Mouse (Mus musculus) spleen, adult 2 months (tissue): ENCODE measurements around the gene Hrk. TPM values are rescaled to one million over a fixed set of nuclear protein-coding genes. Genes with fewer than 3 reads are reported as not detected.

Experiments used
- DNase-seq, 2 experiments: peaks; one replicate each; pipeline versions ENCODE4 v3.0.0 to v3.0.0-alpha.2; 2012 to 2021; ENCODE audit warnings: low spot score in 2 of 2, low read depth in 1 of 2
- H3K27ac ChIP-seq: fragments of 200-500 bp; 2 replicates; pipeline ENCODE4 v1.5.1; 2012; ENCODE audit warnings: low read length, inconsistent platforms; ENCODE audit not compliant: insufficient read depth
- H3K27me3 ChIP-seq: fragments of 200-500 bp; 2 replicates; pipeline ENCODE4 v1.6.1; 2012; ENCODE audit warnings: mild to moderate bottlenecking, moderate library complexity, low read length, inconsistent platforms; ENCODE audit not compliant: control insufficient read depth, insufficient read depth
- H3K36me3 ChIP-seq: fragments of 200-500 bp; 2 replicates; pipeline ENCODE4 v1.6.1; 2012; ENCODE audit warnings: mild to moderate bottlenecking, low read length, inconsistent platforms; ENCODE audit not compliant: control insufficient read depth, insufficient read depth
- H3K4me1 ChIP-seq: fragments of 200-500 bp; 2 replicates; pipeline ENCODE4 v1.6.1; 2011; ENCODE audit warnings: inconsistent platforms; ENCODE audit not compliant: control insufficient read depth, insufficient read depth, insufficient read length
- H3K4me3 ChIP-seq: fragments of 200-500 bp; 2 replicates; pipeline ENCODE4 v1.5.1; 2011; ENCODE audit warnings: mild to moderate bottlenecking, inconsistent platforms; ENCODE audit not compliant: insufficient read depth, insufficient read length; ENCODE audit errors: extremely low read depth
- CTCF ChIP-seq: fragments of 200-500 bp; IDR thresholded peaks from 2 replicates; pipeline ENCODE4 v1.5.1; 2011; ENCODE audit warnings: mild to moderate bottlenecking, inconsistent platforms; ENCODE audit not compliant: insufficient read depth, insufficient read length, insufficient replicate concordance; ENCODE audit errors: extremely low read depth
- POLR2A ChIP-seq: fragments of 200-500 bp; IDR thresholded peaks from 2 replicates; pipeline ENCODE4 v1.6.1; 2011; ENCODE audit warnings: low read depth, low read length, inconsistent platforms
- WGBS: fragments of 180-500 bp; shearing (Covaris S2); methylation state at CpG from one replicate; pipeline ENCODE4 v1.1.7; 2018; 5-methylcytosine and 5-hydroxymethylcytosine counted together
- polyA plus RNA-seq: library from polyadenylated mRNA; depleted of rRNA; stranded (reverse); fragments of >200 nt; gene quantifications from 2 replicates; pipeline ENCODE4 v1.2.3, GENCODE M21; 2012; rRNA removed

The Hrk gene
- polyA plus RNA-seq, 1 experiment, result not detected

DNA sequence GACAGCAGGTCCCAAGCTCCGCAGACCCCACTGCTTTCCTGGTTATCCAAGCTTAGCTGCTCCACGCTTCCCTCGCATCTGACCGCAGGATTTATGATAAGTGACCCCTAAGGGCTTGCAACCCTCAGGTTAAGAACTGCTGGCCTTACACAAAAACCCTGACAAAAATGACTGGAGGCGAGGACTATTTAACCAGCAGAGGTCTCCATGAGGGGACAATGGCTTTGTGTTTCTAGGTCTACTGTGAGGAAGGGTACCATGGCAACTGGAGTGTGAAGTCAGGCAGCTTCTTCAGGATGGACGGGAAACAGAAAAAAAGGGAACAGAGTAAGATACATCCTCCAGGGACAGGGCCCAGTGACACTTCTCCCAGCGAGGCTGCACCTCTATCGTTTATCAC lies 41.4 kb downstream of the Hrk start:
- WGBS, result 85% methylated on average over 8 of the region's 8 CpGs
- TF ChIP-seq POLR2A (no peak), CTCF (no peak)
- Histone ChIP-seq H3K4me3 (no peak overlapping the region), H3K4me1 (no peaks in the 10 kb centered on the region), H3K36me3 (no peaks in the 10 kb centered on the region), H3K27ac (no peak overlapping the region), H3K27me3 (no peaks in the 10 kb centered on the region)
- DNase-seq, result no peak

DNA sequence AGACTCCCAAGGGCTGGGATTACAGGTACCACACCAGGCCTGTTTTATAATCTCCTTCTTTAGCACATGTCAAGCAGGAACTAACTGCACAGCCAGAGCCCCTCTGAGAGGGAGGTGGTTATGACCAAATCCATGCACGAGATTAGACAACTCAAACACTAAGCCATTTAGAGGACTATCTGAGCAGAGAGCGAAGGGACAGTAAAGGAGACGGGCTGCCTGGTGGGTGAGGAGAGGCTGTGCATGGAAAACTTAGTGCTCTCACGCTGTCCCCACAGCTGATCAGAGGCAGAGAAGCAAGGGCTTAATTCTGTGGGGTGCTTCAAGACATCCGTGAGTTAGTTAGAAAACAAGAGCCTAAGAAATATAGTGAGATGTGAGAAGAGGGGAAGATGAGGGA lies 49.6 kb downstream of the Hrk start:
- no peak for DNase-seq
- H3K36me3 ChIP-seq, result no peaks in the 10 kb centered on the region
- H3K27ac ChIP-seq, result no peak overlapping the region
- TF ChIP-seq POLR2A, result no peak
- no peak for TF ChIP-seq CTCF
- 43% methylated on average over 5 of the region's 5 CpGs for WGBS
- H3K27me3 ChIP-seq, result 0 out of 2 replicates have a peak, but pooled peaks cover 2% of the 10 kb centered on the region
- no peaks in the 10 kb centered on the region for H3K4me1 ChIP-seq
- H3K4me3 ChIP-seq, result no peak overlapping the region

DNA sequence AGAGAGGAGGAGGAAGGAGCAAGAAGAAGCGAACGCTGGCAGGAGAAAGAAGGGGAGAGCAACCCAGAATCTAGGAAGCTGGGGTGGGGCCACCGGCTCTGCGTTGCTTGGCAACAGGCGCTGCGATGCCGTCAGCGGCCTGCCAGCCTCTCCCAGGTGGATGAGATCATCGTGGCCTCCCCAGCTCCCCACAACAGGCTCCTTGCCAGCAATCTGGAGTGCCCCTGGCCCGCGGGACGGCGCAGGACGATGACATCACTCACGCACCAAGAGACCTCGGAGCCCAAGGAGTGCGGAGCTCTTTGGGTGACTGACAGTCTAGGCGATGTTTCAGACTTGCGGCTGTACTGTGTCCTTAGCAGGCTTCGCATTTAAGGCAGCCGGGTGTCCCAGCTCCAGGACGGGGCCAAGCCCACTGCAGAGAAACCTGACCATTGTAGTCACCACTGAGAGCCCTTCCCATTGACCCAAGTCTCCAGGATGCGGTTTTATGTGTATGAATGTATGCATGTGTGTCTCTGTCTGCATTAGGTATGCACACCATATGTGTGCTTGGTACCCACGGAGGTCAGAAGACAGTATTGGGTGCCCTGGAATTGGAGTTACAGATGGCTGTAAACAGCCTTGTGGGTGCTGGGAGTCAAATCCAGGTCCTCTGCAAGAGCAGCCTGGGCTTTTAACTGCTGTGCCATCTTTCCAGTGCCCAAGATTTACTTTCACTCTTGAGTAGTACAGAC lies 50.1 kb downstream of the Hrk start:
- Histone ChIP-seq H3K4me1 (no peaks in the 10 kb centered on the region), H3K36me3 (no peaks in the 10 kb centered on the region), H3K27ac (no peak overlapping the region), H3K4me3 (no peak overlapping the region; the same call in 1 of the 2 replicates), H3K27me3 (0 out of 2 replicates have a peak, but pooled peaks cover 2% of the 10 kb centered on the region)
- no peak for DNase-seq
- TF ChIP-seq POLR2A (no peak), CTCF (no peak)
- 13% methylated on average over 24 of the region's 24 CpGs for WGBS

DNA sequence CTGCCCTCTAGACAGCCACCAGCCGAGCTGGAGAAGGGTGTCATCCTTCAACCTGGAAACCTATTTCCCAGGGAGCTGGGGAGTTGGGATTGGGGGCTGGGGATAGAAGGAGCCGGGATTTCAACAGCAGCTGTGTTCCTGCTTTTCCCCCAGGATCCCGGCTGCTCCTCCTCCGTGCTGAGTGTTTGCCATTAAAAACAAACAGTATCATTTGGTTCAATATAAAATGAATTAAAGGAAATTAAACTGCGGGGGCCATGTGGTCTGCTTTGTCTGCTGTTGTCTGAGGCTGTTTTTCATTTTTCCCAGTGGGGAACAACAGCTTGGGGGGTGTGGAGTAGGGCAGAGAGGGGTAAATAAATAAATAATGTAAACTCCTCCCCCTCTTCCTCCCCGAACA lies 53.0 kb downstream of the Hrk start:
- H3K4me3 ChIP-seq, result no peak overlapping the region
- DNase-seq, result no peak
- H3K27ac ChIP-seq, result no peak overlapping the region
- 73% methylated on average over 6 of the region's 6 CpGs for WGBS
- no peaks in the 10 kb centered on the region for H3K36me3 ChIP-seq
- H3K4me1 ChIP-seq, result no peaks in the 10 kb centered on the region
- H3K27me3 ChIP-seq, result 0 out of 2 replicates have a peak, but pooled peaks cover 2% of the 10 kb centered on the region
- TF ChIP-seq POLR2A, result no peak
- no peak for TF ChIP-seq CTCF

DNA sequence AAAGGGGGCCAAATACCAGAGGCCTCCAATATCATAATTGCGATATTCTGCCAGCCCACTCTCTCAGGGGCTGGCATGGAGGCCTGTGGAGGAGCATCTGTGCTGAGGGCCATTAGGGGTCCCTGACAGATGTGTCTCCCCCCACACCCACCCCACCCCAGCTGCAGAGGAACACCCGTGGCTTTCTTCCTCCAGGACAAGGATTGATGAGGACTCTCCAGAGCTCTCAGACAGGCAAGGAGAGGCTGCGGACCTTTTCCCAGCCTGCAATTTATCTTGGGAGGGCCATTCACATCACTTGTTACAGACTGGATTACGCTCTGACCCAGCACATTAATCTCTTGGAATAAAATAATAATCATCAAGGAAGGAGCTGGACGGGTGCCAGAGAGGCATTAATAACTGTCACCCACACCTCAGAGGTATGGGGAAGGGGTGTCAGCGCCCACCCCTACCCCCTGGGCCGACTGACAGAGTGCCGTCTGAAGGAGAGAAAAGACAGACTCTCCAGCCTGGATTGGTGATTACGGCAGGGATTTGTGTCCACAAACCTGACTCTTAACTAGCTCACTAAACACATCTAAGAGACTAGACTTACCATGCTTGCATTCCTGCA lies 58.8 kb downstream of the Hrk start:
- Histone ChIP-seq H3K27me3 (no peaks in the 10 kb centered on the region), H3K4me1 (no peaks in the 10 kb centered on the region), H3K36me3 (no peaks in the 10 kb centered on the region), H3K4me3 (no peak overlapping the region), H3K27ac (no peak overlapping the region)
- TF ChIP-seq POLR2A (no peak), CTCF (no peak)
- no peak for DNase-seq
- 76% methylated on average over 9 of the region's 9 CpGs for WGBS

DNA sequence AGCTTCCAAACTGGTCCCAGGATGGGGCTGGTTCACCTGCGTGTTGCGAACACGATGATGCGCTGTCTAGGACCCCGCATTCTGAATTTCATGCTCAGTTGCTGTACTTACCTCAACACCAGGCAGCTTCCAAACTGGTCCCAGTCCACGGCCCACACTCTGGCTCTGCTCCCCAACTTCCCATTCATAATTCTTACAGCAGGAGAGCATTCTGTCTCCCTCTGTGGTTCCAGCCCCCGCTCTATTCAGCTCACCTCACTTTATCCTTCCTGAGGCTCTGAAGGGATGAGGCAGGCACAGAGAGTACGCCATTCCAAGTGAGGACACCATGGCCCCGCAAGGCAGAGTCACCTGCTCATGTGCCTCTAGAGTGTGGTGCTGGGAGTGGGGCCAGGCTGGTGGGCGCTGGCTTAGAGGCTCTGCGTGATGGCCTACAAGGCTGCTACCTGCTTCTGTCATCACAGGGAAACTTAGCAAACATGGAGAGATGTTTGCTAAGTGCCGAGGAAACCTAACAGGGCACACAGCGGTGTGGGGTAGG lies 65.7 kb downstream of the Hrk start:
- H3K27me3 ChIP-seq, result no peaks in the 10 kb centered on the region
- no peak overlapping the region for H3K4me3 ChIP-seq
- no peaks in the 10 kb centered on the region for H3K36me3 ChIP-seq
- TF ChIP-seq CTCF (no peak), POLR2A (no peak)
- H3K27ac ChIP-seq, result no peak overlapping the region
- no peaks in the 10 kb centered on the region for H3K4me1 ChIP-seq
- WGBS, result 90% methylated on average over 13 of the region's 13 CpGs
- DNase-seq, result no peak

DNA sequence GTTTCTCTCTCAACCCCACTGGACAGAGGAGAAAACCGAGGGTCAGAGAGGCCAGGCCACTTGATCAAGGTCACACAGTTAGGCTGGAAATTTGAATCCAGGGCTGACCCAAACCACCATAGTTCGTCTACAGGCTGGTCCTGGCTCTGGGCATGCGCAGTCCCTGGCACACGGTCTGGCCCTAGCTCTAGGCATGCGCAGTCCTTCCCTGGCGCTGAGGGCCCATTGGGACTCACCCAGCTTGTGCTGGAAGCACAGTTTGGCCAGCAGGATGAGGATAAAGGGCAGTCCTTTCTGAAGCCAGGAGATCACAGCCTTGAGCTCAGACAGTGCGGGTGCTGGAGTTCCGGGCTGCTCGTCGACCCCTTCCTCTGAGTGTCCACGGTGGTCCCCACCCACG lies 72.4 kb downstream of the Hrk start:
- no peak for DNase-seq
- Histone ChIP-seq H3K36me3 (no peaks in the 10 kb centered on the region), H3K4me1 (no peaks in the 10 kb centered on the region), H3K27ac (no peak overlapping the region), H3K27me3 (no peaks in the 10 kb centered on the region), H3K4me3 (no peak overlapping the region)
- TF ChIP-seq CTCF (no peak), POLR2A (no peak)
- 86% methylated on average over 12 of the region's 12 CpGs for WGBS

Other genes starting within 250 kb of the Hrk start
- gene Fbxo21, start 187.9 kb upstream of the Hrk start, polyA plus RNA-seq, result 15.7 and 20.6 TPM in 2 replicates
- 17.1 and 21.2 TPM in 2 replicates for gene Tesc, start 136.9 kb upstream of the Hrk start, polyA plus RNA-seq
- gene Fbxw8, start 9.2 kb upstream of the Hrk start, polyA plus RNA-seq, result 20.3 and 21.8 TPM in 2 replicates
- gene Rnft2, start 80.5 kb downstream of the Hrk start, polyA plus RNA-seq, result 1.2 and 1.6 TPM in 2 replicates
- gene 2410131K14Rik, start 80.6 kb downstream of the Hrk start, polyA plus RNA-seq, result 5.7 and 6.1 TPM in 2 replicates